Mouse (Mus musculus) embryonic facial prominence, embryonic 14.5 days (tissue): ENCODE data around the gene Mbd3l1. TPM values are rescaled to one million over a fixed set of nuclear protein-coding genes. Genes with fewer than 3 reads are reported as not detected.
A peak's percentile ranks its signal among the peaks of the same experiment; 100 is the strongest.

Experiments used
- ATAC-seq: fragments of 200-750 bp; cut with Nextera tagmentation; 2 replicates; pipeline ENCODE4 v1.8.0; 2017; ENCODE audit warnings: low read depth, moderate number of reproducible peaks, moderate TSS enrichment
- DNase-seq: peaks from one replicate; pipeline ENCODE4 v3.0.0-alpha.2; 2015; ENCODE audit warnings: low spot score
- H3K27ac ChIP-seq: fragments of 300-500 bp; sonication (generic); replicated peaks from 2 replicates; pipeline ENCODE4 v1.5.1; 2014; ENCODE audit warnings: low read depth, mild to moderate bottlenecking, low read length, moderate library complexity
- H3K27me3 ChIP-seq: fragments of 300-500 bp; sonication (generic); replicated peaks from 2 replicates; pipeline ENCODE4 v1.6.1; 2014; ENCODE audit warnings: low read length; ENCODE audit not compliant: control insufficient read depth, insufficient read depth
- H3K36me3 ChIP-seq: fragments of 300-500 bp; sonication (generic); 2 replicates; pipeline ENCODE4 v1.6.1; 2014; ENCODE audit warnings: low read length, mixed read lengths; ENCODE audit not compliant: control insufficient read depth, insufficient read depth
- H3K4me1 ChIP-seq: fragments of 300-500 bp; sonication (generic); 2 replicates; pipeline ENCODE4 v1.6.1; 2014; ENCODE audit warnings: antibody characterized with exemption, low read length; ENCODE audit not compliant: control insufficient read depth, insufficient read depth
- H3K4me2 ChIP-seq: fragments of 300-500 bp; sonication (generic); 2 replicates; pipeline ENCODE4 v1.6.1; 2014; ENCODE audit warnings: low read depth, mild to moderate bottlenecking, low read length, moderate library complexity, mixed read lengths
- H3K4me3 ChIP-seq: fragments of 300-500 bp; sonication (generic); 2 replicates; pipeline ENCODE4 v1.5.1; 2014; ENCODE audit warnings: low read depth, mild to moderate bottlenecking, low read length
- H3K9ac ChIP-seq: fragments of 300-500 bp; sonication (generic); 2 replicates; pipeline ENCODE4 v1.6.1; 2014; ENCODE audit warnings: low read depth, mild to moderate bottlenecking, low read length, moderate library complexity, mixed read lengths
- H3K9me3 ChIP-seq: fragments of 300-500 bp; sonication (generic); 2 replicates; pipeline ENCODE4 v1.6.1; 2016; ENCODE audit warnings: low read length; ENCODE audit not compliant: control insufficient read depth
- WGBS: fragments of 180-500 bp; shearing (Covaris S2); extraction: QIAGEN DNeasy Blood & Tissue Kit; methylation state at CpG from one replicate; pipeline ENCODE4 v1.1.7; 2014; 5-methylcytosine and 5-hydroxymethylcytosine counted together
- polyA plus RNA-seq: library from polyadenylated mRNA; unstranded; fragments of >200 nt; fragmentation: Nextera tagmentation; extraction: Ambion mirVana; gene quantifications from 2 replicates; pipeline ENCODE4 v1.2.1, GENCODE M21; 2014

Gene Mbd3l1
- not detected in 2 replicates for polyA plus RNA-seq

DNA sequence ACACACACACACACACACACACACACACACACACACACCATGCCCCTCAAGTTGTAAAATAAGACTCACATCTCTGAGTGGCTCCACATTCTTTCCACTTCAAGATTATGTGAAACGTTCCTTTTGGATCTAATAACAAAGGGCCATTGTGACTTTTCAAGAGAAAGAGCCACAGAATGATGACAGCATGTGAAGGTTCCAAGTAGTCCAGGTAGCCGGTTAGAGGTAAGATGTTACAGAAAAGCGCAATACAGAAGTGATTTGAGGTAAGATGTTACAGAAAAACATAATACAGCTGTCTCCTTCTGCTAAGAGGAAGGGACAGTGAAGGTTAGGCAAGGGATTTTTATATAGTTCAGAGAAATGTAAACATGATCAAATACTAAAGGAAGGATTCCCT is at the start of gene Mbd3l1, which contains the start of gene Zfp558:
TSS of gene Mbd3l1 (plus strand) at position 192 of the 400 bp plus-strand sequence.
TSS of gene Zfp558 (minus strand) at position 101 of the 400 bp plus-strand sequence.
- Histone ChIP-seq H3K36me3 (no peaks in the 10 kb centered on the region), H3K4me2 (no peak within 1 kb of the TSS), H3K4me1 (no peaks in the 10 kb centered on the region), H3K9me3 (no peaks in the 10 kb centered on the region), H3K27me3 (no peaks in the 10 kb centered on the region), H3K27ac (no peak within 1 kb of the TSS), H3K9ac (no peak within 1 kb of the TSS), H3K4me3 (no peak within 1 kb of the TSS)
- 68% methylated on average over 3 of the region's 3 CpGs for WGBS
- no peak for ATAC-seq
- DNase-seq = no peak

DNA sequence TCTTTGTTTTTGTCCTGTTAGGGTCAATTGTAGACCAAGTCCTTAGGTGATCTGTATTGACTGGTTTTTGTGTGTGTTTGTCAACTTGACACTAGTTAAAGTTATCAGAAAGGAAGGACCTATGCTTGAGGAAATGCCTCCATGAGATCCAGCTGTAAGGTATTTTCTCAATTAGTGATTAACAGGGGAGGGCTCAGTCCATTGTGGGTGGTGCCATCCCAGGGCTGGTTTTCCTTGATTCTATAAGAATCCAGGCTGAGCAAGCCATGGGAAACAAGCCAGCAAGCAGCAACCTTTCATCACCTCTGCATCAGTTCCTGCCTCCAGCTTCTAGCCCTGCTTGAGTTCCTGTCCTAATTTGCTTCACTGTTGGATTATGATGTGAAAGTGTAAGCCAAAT is 47.8 kb upstream of the Mbd3l1 start, which contains the start of gene Mbd3l2:
TSS of gene Mbd3l2 (plus strand) at position 301 of the 400 bp plus-strand sequence.
- ATAC-seq = no peak
- DNase-seq = no peak
- Histone ChIP-seq H3K9ac (no peak within 1 kb of the TSS), H3K9me3 (no peaks in the 10 kb centered on the region), H3K27ac (no peak within 1 kb of the TSS), H3K27me3 (no peaks in the 10 kb centered on the region), H3K4me3 (no peak within 1 kb of the TSS), H3K4me2 (no peak within 1 kb of the TSS), H3K4me1 (no peaks in the 10 kb centered on the region), H3K36me3 (no peaks in the 10 kb centered on the region)

DNA sequence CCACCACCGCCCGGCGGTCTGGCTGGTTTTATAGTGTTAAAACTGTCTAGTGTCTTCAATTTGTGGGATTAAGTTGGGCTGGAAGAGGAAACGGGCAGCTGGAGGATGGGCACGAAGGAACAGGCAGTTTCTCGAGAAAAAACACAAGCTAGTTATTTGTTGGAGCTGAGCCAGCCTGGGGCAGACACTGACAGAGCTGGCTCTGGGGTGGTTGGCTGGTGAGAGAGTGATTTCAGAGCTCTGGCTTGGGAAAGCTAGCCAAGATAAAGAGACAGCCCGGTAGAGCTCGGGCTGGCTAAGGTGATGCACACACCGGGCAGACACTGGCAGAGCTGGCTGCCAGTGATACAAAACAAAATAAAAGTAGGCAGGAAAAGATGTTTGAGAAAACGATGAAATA is 46.5 kb upstream of the Mbd3l1 start:
- ATAC-seq (peak; percentile 60; the same call in 1 of the 2 replicates), DNase-seq (peak; percentile 27)
- H3K4me1 ChIP-seq = no peaks in the 10 kb centered on the region
- no peak overlapping the region for H3K4me3 ChIP-seq
- no peaks in the 10 kb centered on the region for H3K36me3 ChIP-seq
- no peak overlapping the region for H3K9ac ChIP-seq
- 66% methylated on average over 10 of the region's 10 CpGs for WGBS
- no peak overlapping the region for H3K4me2 ChIP-seq
- H3K27ac ChIP-seq = no peak overlapping the region
- H3K27me3 ChIP-seq = no peaks in the 10 kb centered on the region
- H3K9me3 ChIP-seq = no peaks in the 10 kb centered on the region

DNA sequence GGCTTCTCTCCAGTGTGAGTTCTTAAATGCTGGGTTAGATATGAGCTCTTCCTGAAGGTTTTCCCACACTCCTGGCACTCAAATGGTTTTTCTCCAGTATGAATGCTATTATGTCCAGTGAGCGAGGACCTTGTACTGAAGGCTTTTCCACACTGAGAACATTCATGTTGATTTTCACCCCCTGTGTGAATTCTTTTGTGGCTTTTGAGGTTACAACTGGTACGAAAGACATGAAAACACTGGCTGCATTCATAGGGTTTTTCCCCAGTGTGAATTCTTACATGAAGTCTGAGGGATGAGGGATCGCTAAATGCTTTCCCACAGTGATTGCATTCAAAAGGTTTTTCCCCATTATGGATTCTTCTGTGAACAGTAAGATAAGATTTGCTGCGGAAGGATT is 21.6 kb upstream of the Mbd3l1 start:
- Histone ChIP-seq H3K36me3 (peaks cover 47% of the 10 kb centered on the region), H3K4me3 (no peak overlapping the region), H3K9ac (no peak overlapping the region), H3K9me3 (peaks cover 16% of the 10 kb centered on the region), H3K4me1 (no peaks in the 10 kb centered on the region), H3K27ac (no peak overlapping the region), H3K27me3 (no peaks in the 10 kb centered on the region), H3K4me2 (no peak overlapping the region)
- ATAC-seq (no peak), DNase-seq (no peak)
- 83% methylated on average over 4 of the region's 4 CpGs for WGBS

DNA sequence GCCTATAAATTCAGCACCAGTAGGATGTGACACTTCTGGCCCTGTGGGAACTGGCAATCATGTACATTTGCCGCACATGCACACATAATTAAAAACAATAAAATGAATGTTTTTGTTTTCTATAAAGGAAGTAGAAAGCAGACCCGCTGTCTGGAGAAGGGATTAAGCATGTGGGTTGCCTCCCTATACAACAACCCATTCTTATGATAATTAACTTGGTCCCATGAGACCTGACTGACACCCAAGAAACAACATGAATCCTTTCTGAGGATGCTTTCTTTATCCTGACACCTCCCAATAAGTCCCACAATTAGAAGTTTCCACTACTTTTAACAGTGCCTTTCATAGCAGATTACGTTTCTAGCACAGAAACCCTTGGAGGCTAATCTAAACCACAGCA is 10.8 kb upstream of the Mbd3l1 start:
- Histone ChIP-seq H3K9me3 (peaks cover 9% of the 10 kb centered on the region), H3K4me3 (no peak overlapping the region), H3K36me3 (peaks cover 35% of the 10 kb centered on the region), H3K4me2 (no peak overlapping the region), H3K27me3 (no peaks in the 10 kb centered on the region), H3K4me1 (no peaks in the 10 kb centered on the region), H3K27ac (no peak overlapping the region), H3K9ac (no peak overlapping the region)
- WGBS = 78% methylated on average over 3 of the region's 3 CpGs
- DNase-seq (no peak), ATAC-seq (no peak)

DNA sequence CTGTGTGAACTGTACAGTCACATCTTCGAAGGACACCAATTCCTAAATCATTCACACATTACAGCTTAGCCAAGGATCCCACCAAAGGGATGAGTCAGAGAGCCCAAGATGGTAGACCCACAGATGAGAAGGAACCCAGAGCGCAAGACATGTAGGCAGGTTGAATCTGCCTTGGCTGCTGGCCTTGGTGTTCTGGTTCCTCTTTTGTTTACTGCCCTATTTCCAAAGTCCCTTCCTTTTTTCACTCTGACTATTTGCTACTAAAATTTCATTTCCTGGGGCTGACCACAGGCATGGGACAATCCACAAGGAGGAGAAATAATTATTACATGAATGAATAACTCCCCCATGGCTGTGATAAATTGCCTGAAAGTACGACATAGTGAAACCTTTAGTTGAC is 10.2 kb upstream of the Mbd3l1 start:
- 0 out of 2 replicates have a peak, but pooled peaks cover 4% of the 10 kb centered on the region for H3K4me1 ChIP-seq
- no peak for ATAC-seq
- no peak overlapping the region for H3K4me2 ChIP-seq

DNA sequence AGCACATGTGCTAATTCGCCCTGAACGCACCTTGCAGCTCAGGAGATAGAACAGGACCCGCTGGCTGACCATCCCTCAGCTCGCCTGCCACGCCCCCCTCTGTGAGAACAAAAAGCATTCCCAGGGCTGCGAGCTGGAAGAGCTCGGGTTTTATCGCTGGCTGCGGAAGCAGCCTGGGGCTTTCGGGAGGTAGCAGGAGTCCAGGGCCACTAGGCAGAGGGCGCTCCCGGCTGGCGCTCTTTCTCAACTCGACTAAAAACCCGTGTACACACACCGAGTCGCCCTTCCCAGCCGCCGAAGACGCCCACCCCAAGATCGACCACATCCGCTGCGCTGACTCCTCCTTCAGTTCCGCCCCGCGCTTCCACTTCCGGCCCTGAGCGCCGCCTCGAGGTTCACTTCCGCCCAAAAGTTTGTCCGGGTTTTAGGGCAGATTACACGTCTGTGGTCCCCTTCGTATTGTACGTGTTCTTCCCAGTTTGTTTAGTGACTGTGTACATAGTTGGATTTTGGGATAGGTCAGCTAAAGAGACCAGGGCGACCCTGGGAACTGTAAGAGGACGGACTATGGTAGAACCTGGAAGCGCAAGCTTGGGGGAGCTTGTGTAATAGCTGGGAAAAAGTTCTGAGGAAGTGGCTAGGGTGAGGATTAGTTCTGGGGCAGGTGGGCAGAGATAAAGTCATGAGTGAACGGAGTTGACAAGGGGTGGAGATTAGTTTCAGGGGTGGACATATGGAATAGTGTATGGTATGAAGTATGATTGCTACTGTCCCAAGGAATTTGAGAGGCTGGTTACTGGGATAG is 4.6 kb upstream of the Mbd3l1 start:
- peak overlapping the region; percentile 75 for H3K9ac ChIP-seq
- 5% methylated on average over 34 of the region's 39 CpGs for WGBS
- H3K27ac ChIP-seq = peak overlapping the region; percentile 87
- H3K27me3 ChIP-seq = no peaks in the 10 kb centered on the region
- peak; percentile 94 for DNase-seq
- peak; percentile 99 for ATAC-seq
- H3K4me3 ChIP-seq = peak overlapping the region; percentile 64
- H3K4me1 ChIP-seq = 0 out of 2 replicates have a peak, but pooled peaks cover 4% of the 10 kb centered on the region
- no peaks in the 10 kb centered on the region for H3K9me3 ChIP-seq
- no peaks in the 10 kb centered on the region for H3K36me3 ChIP-seq
- H3K4me2 ChIP-seq = peak overlapping the region; percentile 75

More for the DNA sequence above, 10.2 kb upstream of the Mbd3l1 start:
- WGBS = 88% methylated on average over 3 of the region's 3 CpGs
- Histone ChIP-seq H3K27ac (no peak overlapping the region), H3K27me3 (no peaks in the 10 kb centered on the region), H3K9me3 (peaks cover 9% of the 10 kb centered on the region), H3K9ac (no peak overlapping the region), H3K36me3 (peaks cover 35% of the 10 kb centered on the region), H3K4me3 (no peak overlapping the region)
- no peak for DNase-seq

DNA sequence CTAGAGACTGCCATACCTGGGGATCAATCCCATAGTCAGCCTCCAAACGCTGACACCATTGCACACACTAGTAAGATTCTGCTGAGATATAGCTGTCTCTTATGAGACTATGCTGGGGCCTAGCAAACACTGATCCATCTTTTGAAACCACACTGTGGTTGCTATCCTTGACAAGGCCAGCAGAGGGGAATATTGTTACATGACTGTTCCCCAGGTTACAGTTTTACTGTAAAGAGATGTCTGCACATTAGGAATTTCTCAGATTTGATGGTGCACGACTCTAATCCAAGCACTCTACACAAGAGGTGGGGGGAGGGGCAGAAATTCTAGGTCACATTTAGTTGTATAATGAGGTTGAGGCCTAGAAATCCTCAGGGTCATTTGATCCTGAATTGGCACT is 29.9 kb downstream of the Mbd3l1 start:
- H3K36me3 ChIP-seq = no peaks in the 10 kb centered on the region
- no peak overlapping the region for H3K9ac ChIP-seq
- no peaks in the 10 kb centered on the region for H3K9me3 ChIP-seq
- ATAC-seq (no peak), DNase-seq (peak; percentile 4)
- no peaks in the 10 kb centered on the region for H3K27me3 ChIP-seq
- H3K27ac ChIP-seq = no peak overlapping the region
- no peaks in the 10 kb centered on the region for H3K4me1 ChIP-seq
- WGBS = 52% methylated on average over 2 of the region's 2 CpGs
- no peak overlapping the region for H3K4me3 ChIP-seq
- no peak overlapping the region for H3K4me2 ChIP-seq
